Comparison of ENCODE assay signal across 24 mouse cellular contexts in genomic region chr1:157575316-157575715, GRCm38 (mm10).
DNase-seq lines count a peak whose midpoint lies in the region; ATAC-seq and TF ChIP-seq lines count a peak whose summit lies in the region.
"Had no signal": no experiment of that assay in that cellular context is flagged by ENCODE, and none has a peak within 500 bp of the region (broad histone marks: within the 10 kb centered on the region; RNA-seq: fewer than 3 reads in every experiment).

No protein-coding gene starts in this region.

- H3K4me2 ChIP-seq in limb, embryonic 11.5 days (ENCODE audit: low read depth, severe bottlenecking) = no peak overlapping the region
- no peak overlapping the region for H3K4me2 ChIP-seq in myocyte (ENCODE audit: low read depth)
- H3K4me2 ChIP-seq in intestine, embryonic 15.5 days (replicated peaks) = no peak overlapping the region
- H3K4me2 ChIP-seq: embryonic facial prominence, embryonic 12.5 days; forebrain, embryonic 13.5 days; heart, embryonic 15.5 days; hindbrain, embryonic 15.5 days; limb, embryonic 13.5 days had no signal

- no peak overlapping the region for H3ac ChIP-seq in myocyte (ENCODE audit: control insufficient read depth, insufficient read length)

- H3K4me3 ChIP-seq in limb, embryonic 11.5 days (ENCODE audit: low read depth, low read length) = no peak overlapping the region
- H3K4me3 ChIP-seq in limb, embryonic 10.5 days = no peak overlapping the region
- H3K4me3 ChIP-seq in myocyte = no peak overlapping the region
- no peak overlapping the region for H3K4me3 ChIP-seq in intestine, embryonic 15.5 days (replicated peaks)
- no peak overlapping the region for H3K4me3 ChIP-seq in cerebellum, adult 2 months (replicated peaks; ENCODE audit: insufficient read depth, low read depth, low read length)
- H3K4me3 ChIP-seq: embryonic facial prominence, embryonic 12.5 days; erythroblast, embryonic 14.5 days; forebrain, embryonic 13.5 days; gastrocnemius, adult 2 months; heart, embryonic 15.5 days; hindbrain, embryonic 15.5 days; limb, embryonic 13.5 days had no signal

- H3K27ac ChIP-seq in limb, embryonic 11.5 days (replicated peaks; ENCODE audit: low read depth, low read length) = no peak overlapping the region
- no peak overlapping the region for H3K27ac ChIP-seq in limb, embryonic 10.5 days
- no peak overlapping the region for H3K27ac ChIP-seq in intestine, embryonic 15.5 days
- no peak overlapping the region for H3K27ac ChIP-seq in cerebellum, adult 2 months (ENCODE audit: insufficient read depth, low read length)
- H3K27ac ChIP-seq: embryonic facial prominence, embryonic 12.5 days; forebrain, embryonic 13.5 days; gastrocnemius, adult 2 months; heart, embryonic 15.5 days; hindbrain, embryonic 15.5 days; limb, embryonic 13.5 days; liver, embryonic 14.5 days had no signal

- ATAC-seq in limb, embryonic 11.5 days (ENCODE audit: insufficient number of reproducible peaks, low FRiP score, low TSS enrichment, low read depth) = no peak
- no peak for ATAC-seq in intestine, embryonic 15.5 days
- ATAC-seq: forebrain, embryonic 13.5 days had no signal

- WGBS in limb, embryonic 11.5 days = 80% methylated on average over 3 of the region's 3 CpGs
- 81% methylated on average over 3 of the region's 3 CpGs for WGBS in limb, embryonic 10.5 days
- 76% methylated on average over 3 of the region's 3 CpGs for WGBS in intestine, embryonic 15.5 days
- WGBS in cerebellum, adult 2 months = 91% methylated on average over 3 of the region's 3 CpGs

- no peak overlapping the region for H3K9ac ChIP-seq in limb, embryonic 11.5 days (ENCODE audit: low read length)
- H3K9ac ChIP-seq in intestine, embryonic 15.5 days = no peak overlapping the region
- H3K9ac ChIP-seq: embryonic facial prominence, embryonic 12.5 days; forebrain, embryonic 13.5 days; heart, embryonic 15.5 days; hindbrain, embryonic 15.5 days; limb, embryonic 13.5 days; liver, embryonic 14.5 days had no signal

- no peak for TF ChIP-seq POLR2A in myocyte (IDR thresholded peaks at IDR 0.05; ENCODE audit: insufficient read length, low read depth)
- no peak for TF ChIP-seq POLR2A in cerebellum, adult 2 months (IDR thresholded peaks at IDR 0.05; ENCODE audit: borderline replicate concordance, insufficient read depth, low read length)

- H3K27me3 ChIP-seq in limb, embryonic 11.5 days (ENCODE audit: control insufficient read depth, insufficient read depth, low read length) = no peaks in the 10 kb centered on the region
- no peaks in the 10 kb centered on the region for H3K27me3 ChIP-seq in limb, embryonic 10.5 days (ENCODE audit: low read depth, poor library complexity, severe bottlenecking)
- H3K27me3 ChIP-seq in myocyte (ENCODE audit: control insufficient read depth, insufficient read depth, insufficient read length) = peaks cover 8% of the 10 kb centered on the region
- H3K27me3 ChIP-seq in intestine, embryonic 15.5 days (replicated peaks) = no peaks in the 10 kb centered on the region
- H3K27me3 ChIP-seq in cerebellum, adult 2 months (ENCODE audit: control insufficient read depth, insufficient read depth, low read length) = no peaks in the 10 kb centered on the region
- H3K27me3 ChIP-seq: embryonic facial prominence, embryonic 12.5 days; forebrain, embryonic 13.5 days; heart, embryonic 15.5 days; hindbrain, embryonic 15.5 days; limb, embryonic 13.5 days had no signal

- H3K9me3 ChIP-seq in limb, embryonic 11.5 days (ENCODE audit: control insufficient read depth, low read length) = no peaks in the 10 kb centered on the region
- no peaks in the 10 kb centered on the region for H3K9me3 ChIP-seq in limb, embryonic 10.5 days (replicated peaks)
- no peaks in the 10 kb centered on the region for H3K9me3 ChIP-seq in intestine, embryonic 15.5 days
- H3K9me3 ChIP-seq: embryonic facial prominence, embryonic 12.5 days; forebrain, embryonic 13.5 days; heart, embryonic 15.5 days; hindbrain, embryonic 15.5 days; limb, embryonic 13.5 days had no signal

- H3K4me1 ChIP-seq in limb, embryonic 11.5 days (ENCODE audit: control insufficient read depth, insufficient read depth, low read length) = no peaks in the 10 kb centered on the region
- H3K4me1 ChIP-seq in limb, embryonic 10.5 days = no peaks in the 10 kb centered on the region
- H3K4me1 ChIP-seq in intestine, embryonic 15.5 days (replicated peaks) = no peaks in the 10 kb centered on the region
- H3K4me1 ChIP-seq in cerebellum, adult 2 months (ENCODE audit: control insufficient read depth, insufficient read depth, low read length) = no peaks in the 10 kb centered on the region
- H3K4me1 ChIP-seq: embryonic facial prominence, embryonic 12.5 days; forebrain, embryonic 13.5 days; heart, embryonic 15.5 days; limb, embryonic 13.5 days had no signal

- no peaks in the 10 kb centered on the region for H3K36me3 ChIP-seq in limb, embryonic 11.5 days (ENCODE audit: control insufficient read depth, insufficient read depth, low read length)
- no peaks in the 10 kb centered on the region for H3K36me3 ChIP-seq in limb, embryonic 10.5 days
- no peaks in the 10 kb centered on the region for H3K36me3 ChIP-seq in myocyte (ENCODE audit: control insufficient read depth, insufficient read depth)
- no peaks in the 10 kb centered on the region for H3K36me3 ChIP-seq in intestine, embryonic 15.5 days
- H3K36me3 ChIP-seq: embryonic facial prominence, embryonic 12.5 days; heart, embryonic 15.5 days; hindbrain, embryonic 15.5 days; limb, embryonic 13.5 days had no signal

- no peak for TF ChIP-seq CTCF in cerebellum, adult 2 months (IDR thresholded peaks at IDR 0.05; ENCODE audit: borderline replicate concordance, insufficient read depth, low read depth, low read length)

- DNase-seq in limb, embryonic 11.5 days (ENCODE audit: low spot score) = peak; percentile 39
- DNase-seq in limb, embryonic 10.5 days (ENCODE audit: low spot score) = no peak
- peak; percentile 53 for DNase-seq in NIH3T3 (ENCODE audit: low read depth)
- peak; percentile 8 for DNase-seq in embryo, embryonic 11.5 days (ENCODE audit: low read depth, low spot score)
- DNase-seq in cerebellum, adult 2 months = no peak
- DNase-seq: adrenal gland, adult 8-10 months; cerebellum, adult 11-12 months; cerebellum, postnatal 14 days; gastrocnemius, adult 2 months; heart, postnatal 36 days; kidney, adult 11 months; kidney, postnatal 14 days; lung, postnatal 4 days; right cerebral cortex, postnatal 25 days; spleen, adult 18-20 months had no signal

- no peaks in the 10 kb centered on the region for H3K79me2 ChIP-seq in myocyte (ENCODE audit: control insufficient read depth, insufficient read depth)

TF ChIP-seq in myocyte, 11 proteins besides CTCF, POLR2A, EP300 and RAD21:
- TF ChIP-seq MAX (IDR thresholded peaks at IDR 0.05; ENCODE audit: low read depth) = peak; percentile 8
- no peak for TF ChIP-seq TCF12 (IDR thresholded peaks at IDR 0.05; ENCODE audit: insufficient read depth, poor library complexity, severe bottlenecking)
- TF ChIP-seq REST (IDR thresholded peaks at IDR 0.05; ENCODE audit: insufficient read depth, insufficient read length) = peak; percentile 29

Comparison
In these comparisons a context has a peak if more than half of its experiments do, and no peak if none do; other contexts are left out.
1. DNase-seq: peak in limb, embryonic 11.5 days (single experiment), NIH3T3 (single experiment) and embryo, embryonic 11.5 days (single experiment); none in limb, embryonic 10.5 days (single experiment) and cerebellum, adult 2 months (0 of 2).